Mouse (Mus musculus): ENCODE results near the gene Map4k3.
"Not testable (repeated sequence)": the region's sequence is repeated elsewhere in the genome, so short reads cannot be mapped to it uniquely, and the experiment has no call there.

Gene Map4k3

GRCm38 (mm10) chr17:80568441-80568840, 159.8 kb downstream of the Map4k3 start:
- no peak for DNase-seq (ENCODE audit: low spot score)

DNA sequence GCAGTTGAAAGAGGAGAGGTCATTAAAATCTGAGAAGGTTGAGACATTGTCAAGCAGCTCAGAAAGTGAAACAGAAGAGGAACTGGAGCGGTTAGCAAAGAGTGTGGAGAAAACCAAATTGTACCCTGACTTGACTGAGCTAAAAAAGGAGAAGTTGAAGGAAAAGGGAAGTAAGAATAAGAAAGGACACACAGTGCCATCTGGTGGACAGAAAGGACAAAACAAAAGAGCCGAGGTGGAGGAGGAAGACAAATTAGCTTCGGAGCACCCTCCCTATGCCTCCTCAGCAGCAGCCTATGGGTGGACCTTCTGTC, 163.7 kb downstream of the Map4k3 start:
- DNase-seq (ENCODE audit: low spot score), result no peak

DNA sequence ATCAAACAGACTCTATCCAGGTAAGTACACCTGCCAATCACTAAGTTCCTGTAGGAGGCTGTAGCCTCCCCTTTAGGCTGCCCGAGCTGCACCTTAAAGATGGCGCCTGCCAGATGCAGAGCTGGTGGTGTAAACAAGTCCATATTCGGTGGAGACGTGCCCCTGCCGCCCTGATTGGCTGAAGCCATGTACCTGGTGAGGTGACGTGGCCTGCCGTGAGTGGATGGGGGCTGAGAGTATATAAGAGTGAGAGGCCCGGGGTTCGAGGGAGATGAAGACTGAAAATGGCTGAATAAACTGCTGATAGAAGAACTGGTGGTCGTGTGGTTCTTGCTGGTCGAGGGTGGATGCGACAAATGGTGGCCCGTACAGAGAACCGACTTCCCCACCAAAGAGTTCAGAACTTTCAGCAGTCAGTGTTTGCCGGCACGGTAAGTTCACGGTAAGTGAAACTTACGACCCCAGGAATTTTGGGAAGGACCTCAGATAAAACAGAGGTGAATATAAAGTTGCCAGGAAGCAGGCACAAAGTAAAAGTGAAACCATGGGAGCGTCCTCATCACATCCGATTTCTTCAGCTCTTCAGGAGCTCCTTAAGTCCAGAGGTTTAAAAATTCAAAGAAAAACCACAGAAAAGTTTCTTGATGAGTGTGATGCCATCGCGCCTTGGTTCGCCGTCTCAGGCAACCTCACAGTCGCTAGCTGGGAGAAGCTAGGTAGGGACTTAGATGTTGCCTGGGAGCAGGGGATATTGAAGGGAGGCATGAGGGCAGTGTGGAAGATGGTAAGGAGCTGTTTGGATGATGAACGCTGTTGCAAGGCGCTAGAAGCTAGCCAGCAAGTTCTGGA, 164.3 kb downstream of the Map4k3 start:
- DNase-seq (ENCODE audit: low spot score), result not testable (repeated sequence)

- no peak for DNase-seq (ENCODE audit: low spot score)
Measured at GRCm38 (mm10) chr17:80562792-80563191, 165.5 kb downstream of the Map4k3 start.

- no peak for DNase-seq (ENCODE audit: low spot score)
Measured at GRCm38 (mm10) chr17:80560669-80561401, 167.4 kb downstream of the Map4k3 start.

- no peak for DNase-seq (ENCODE audit: low spot score)
Measured at GRCm38 (mm10) chr17:80559745-80560144, 168.5 kb downstream of the Map4k3 start.

GRCm38 (mm10) chr17:80559050-80559449, 169.2 kb downstream of the Map4k3 start:
- no peak for DNase-seq (ENCODE audit: low spot score)

DNA sequence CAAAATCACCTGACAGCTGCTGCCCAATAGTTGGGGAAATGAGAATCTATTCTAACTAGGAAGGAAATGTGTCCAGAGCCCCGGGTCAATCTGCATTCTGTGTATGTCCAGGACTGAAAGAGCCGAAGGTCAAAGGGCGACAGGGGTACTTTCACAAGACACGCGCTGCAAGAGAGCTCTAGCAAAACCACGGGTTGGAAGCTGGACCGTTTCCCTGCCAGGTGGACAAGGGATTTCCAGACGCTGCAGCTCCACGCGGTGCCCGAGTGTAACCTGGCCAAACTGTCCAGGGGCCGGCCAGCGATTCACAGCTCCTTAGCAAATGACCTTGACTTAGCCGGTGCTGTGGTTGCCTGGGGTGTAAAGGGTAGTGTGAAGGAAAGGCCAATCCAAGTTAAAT, 169.7 kb downstream of the Map4k3 start:
- DNase-seq (ENCODE audit: low spot score), result no peak

GRCm38 (mm10) chr17:80557461-80557860, 170.8 kb downstream of the Map4k3 start:
- no peak for DNase-seq (ENCODE audit: low spot score)

- no peak for DNase-seq (ENCODE audit: low spot score)
Measured at GRCm38 (mm10) chr17:80553318-80554270, 174.7 kb downstream of the Map4k3 start.

DNA sequence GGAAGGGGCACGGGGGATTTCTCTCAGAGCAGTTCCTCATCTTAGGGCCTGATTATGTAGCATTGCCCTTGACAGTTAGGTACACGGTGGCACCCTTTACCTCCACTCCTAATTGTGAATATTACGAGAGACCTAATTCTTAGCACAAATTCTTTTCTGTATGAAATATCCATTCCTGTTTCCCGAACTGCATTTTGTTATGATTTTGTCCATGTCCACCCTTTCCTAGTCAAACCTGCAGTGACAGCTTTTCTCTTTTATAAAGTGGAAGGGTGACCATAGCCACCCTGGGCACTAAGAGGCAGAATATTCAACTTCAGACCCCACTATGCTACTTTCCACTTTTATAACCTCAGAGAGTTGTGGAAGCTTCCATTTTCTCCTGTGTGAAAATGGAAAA, 175.6 kb downstream of the Map4k3 start:
- no peak for DNase-seq (ENCODE audit: low spot score)

DNA sequence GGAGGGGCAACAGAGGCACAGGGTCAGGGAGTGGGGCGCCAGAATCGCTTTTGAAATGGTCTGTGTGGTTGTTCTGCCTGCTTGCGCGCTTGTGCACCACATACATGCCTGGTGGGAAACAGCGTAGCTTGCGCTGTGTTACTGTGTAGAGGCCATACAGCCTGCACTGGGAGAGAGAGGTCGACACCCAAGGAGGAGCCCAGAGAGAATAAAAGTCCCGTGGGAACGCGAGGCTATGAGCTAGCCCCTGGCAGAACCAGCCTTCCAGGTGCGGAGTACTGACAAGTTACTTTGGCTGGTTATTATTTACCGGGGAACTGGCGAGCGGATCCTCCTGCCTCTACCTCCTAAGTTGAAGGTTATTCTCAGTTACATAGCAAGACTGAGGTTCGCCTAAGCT, 177.3 kb downstream of the Map4k3 start:
- DNase-seq (ENCODE audit: low spot score), result no peak

- DNase-seq (ENCODE audit: low spot score), result no peak
Measured at GRCm38 (mm10) chr17:80546846-80547245, 181.4 kb downstream of the Map4k3 start.

- DNase-seq (ENCODE audit: low spot score), result no peak
Measured at GRCm38 (mm10) chr17:80546227-80546626, 182.1 kb downstream of the Map4k3 start.

DNA sequence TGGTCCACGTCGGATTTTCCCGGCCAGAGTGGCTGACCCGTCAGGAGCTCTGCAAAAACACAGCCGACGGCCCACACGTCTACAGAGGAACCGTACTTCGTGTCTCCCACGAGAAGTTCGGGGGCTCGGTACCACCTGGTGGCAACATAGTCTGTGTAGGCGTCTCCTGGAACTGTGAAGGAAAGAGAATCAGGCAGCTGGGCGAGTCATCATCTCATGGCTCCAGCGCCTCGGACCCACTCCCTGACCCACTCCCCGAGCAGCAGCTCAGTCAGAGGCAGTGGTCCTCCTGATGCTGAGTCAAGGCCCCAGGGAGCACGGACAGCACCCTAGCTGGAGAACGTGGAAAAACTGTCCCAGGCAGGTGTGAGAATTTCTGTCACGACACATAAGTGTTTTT, 184.6 kb downstream of the Map4k3 start:
- DNase-seq (ENCODE audit: low spot score), result no peak

GRCm38 (mm10) chr17:80537136-80537535, 191.1 kb downstream of the Map4k3 start:
- DNase-seq (ENCODE audit: low spot score), result no peak

DNA sequence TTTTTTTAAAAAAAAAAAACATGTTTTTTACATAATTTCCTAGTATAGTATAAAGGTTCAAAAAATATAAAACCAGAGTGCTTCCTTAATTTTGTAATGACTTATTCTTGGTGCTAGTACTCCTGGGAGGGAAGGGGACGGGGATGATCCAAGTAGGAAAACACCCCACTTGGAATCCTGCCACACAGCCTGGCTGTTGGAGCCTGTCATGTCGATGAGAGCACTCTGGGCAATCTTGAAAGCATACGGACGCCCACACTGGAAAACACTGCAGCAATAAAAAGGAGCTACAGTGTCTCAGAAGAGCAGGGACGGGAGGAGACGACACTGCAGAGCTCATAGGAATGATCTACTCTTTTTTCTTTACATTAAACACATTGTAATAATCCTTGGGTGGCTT, 192.7 kb downstream of the Map4k3 start:
- no peak for DNase-seq (ENCODE audit: low spot score)

DNA sequence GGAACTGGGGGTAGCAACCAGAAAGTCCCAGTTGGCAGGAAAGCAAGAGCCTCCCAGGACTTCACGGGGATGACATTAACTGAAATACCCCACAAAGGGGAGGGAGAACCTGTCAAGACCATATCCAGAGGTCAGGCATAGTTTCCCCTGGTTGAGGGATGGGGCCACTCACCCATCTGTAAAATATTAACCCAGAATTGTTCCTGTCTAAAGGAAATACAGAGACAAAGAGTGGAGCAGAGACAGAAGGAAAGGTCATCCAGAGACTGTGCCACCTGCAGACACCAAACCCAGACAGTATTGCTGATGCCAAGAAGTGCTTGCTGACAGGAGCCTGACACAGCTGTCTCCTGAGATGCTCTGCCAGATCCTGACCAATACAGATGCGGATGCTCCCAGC, 196.9 kb downstream of the Map4k3 start:
- DNase-seq (ENCODE audit: low spot score), result not testable (repeated sequence)

Data from urinary bladder, postnatal 10 days (tissue).